Mouse (Mus musculus): ENCODE results near the gene Atf1. TPM values are rescaled to one million over a fixed set of nuclear protein-coding genes. Genes with fewer than 3 reads are reported as not detected.

Gene Atf1
- polyA plus RNA-seq (2016; fragmentation: Nextera tagmentation; extraction: Ambion mirVana), result 36.8 and 42.2 TPM in 2 replicates

DNA sequence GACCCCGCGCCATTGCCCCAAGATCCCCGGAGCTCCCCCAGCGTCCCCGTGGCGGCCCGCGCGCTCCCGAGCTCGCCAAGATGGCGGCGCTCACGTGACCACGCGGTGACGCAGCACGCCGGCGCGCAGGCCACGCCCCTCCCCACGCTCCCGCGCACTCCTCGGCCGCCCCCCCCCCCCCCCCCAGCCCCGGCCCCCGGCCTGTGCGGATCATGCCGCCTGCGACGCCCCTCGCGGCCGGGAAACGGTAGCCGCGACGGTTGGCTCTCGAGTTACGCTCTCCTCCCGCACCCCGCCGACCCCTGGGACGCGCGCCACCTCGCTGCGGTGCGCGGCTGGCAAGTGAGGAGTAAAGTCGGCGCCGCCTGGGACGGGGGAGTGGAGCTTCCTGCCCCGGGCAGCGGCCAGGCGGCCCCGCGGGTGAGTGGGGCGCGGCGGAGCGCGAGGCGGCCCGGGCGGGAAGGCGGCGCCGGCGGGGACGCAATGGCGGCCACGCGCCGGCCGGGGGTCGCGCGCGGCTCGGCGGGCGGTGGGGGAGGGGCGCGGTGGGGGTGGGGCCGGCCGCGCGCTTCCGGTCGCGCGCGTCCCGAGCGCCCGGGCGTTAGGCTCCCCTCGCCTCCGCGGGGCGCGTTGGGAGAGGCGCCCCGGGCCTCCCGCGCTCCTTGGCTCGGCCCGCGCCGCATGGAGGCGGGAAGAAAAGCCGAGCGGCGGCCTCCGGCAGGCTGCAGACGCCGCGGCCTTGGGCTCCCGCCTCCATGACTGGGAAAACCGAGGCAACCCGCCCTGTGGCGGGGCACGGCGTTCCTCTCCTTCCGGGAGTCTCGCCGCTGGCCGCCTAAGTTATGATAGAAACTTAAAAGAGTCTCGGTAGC is at the start of gene Atf1:
Gene Atf1, plus strand, starts transcription at position 157 of the 872 bp plus-strand sequence.
- Histone ChIP-seq H3K4me3 (peak within 1 kb of the TSS; percentile 91), H3K27ac (replicated peaks) (peak within 1 kb of the TSS; percentile 100), H3K9me3 (peaks cover 5% of the 10 kb centered on the region; the same call in 1 of the 2 replicates), H3K4me1 (peaks cover 21% of the 10 kb centered on the region), H3K36me3 (replicated peaks) (peaks cover 44% of the 10 kb centered on the region), H3K27me3 (replicated peaks; ENCODE audit: low read depth, poor library complexity, severe bottlenecking) (no peaks in the 10 kb centered on the region)
- DNase-seq (ENCODE audit: low spot score), result peak; percentile 96
- under 1% methylated on average over 117 of the region's 133 CpGs for WGBS

- no peaks in the 10 kb centered on the region for H3K9me3 ChIP-seq
- peaks cover 86% of the 10 kb centered on the region for H3K36me3 ChIP-seq (replicated peaks)
- 81% methylated on average over 7 of the region's 7 CpGs for WGBS
- no peak overlapping the region for H3K27ac ChIP-seq (replicated peaks)
- no peak overlapping the region for H3K4me3 ChIP-seq
- H3K27me3 ChIP-seq (replicated peaks; ENCODE audit: low read depth, poor library complexity, severe bottlenecking), result no peaks in the 10 kb centered on the region
- H3K4me1 ChIP-seq, result no peaks in the 10 kb centered on the region
- DNase-seq (ENCODE audit: low spot score), result no peak
These were observed 49.1 kb upstream of the Atf1 start for GRCm38 (mm10) chr15:100178487-100178886.

DNA sequence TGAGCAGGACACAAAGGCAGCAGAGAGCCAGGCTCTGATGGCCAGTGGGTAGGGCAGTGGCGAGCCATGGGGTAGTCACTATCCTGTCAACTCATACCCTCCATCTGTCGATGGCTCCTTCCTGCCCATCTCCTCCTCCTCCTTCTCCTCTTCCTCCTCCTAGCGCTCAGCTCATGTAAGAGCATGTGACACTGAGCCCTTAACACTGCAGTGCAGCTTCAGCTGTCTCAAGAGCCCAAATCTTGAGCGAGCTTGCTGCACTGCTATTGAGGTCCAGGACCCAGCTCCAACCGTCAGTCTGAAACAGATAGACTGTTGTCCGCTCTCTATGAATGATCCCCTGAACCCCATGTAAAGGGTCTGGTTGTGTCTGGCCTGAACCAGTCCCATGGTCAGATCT is 47.9 kb upstream of the Atf1 start:
- Histone ChIP-seq H3K9me3 (no peaks in the 10 kb centered on the region), H3K36me3 (replicated peaks) (peaks cover 86% of the 10 kb centered on the region), H3K27me3 (replicated peaks; ENCODE audit: low read depth, poor library complexity, severe bottlenecking) (no peaks in the 10 kb centered on the region), H3K27ac (replicated peaks) (no peak overlapping the region), H3K4me3 (no peak overlapping the region), H3K4me1 (no peaks in the 10 kb centered on the region)
- 92% methylated on average over 6 of the region's 6 CpGs for WGBS
- no peak for DNase-seq (ENCODE audit: low spot score)

- Histone ChIP-seq H3K27me3 (replicated peaks; ENCODE audit: low read depth, poor library complexity, severe bottlenecking) (no peaks in the 10 kb centered on the region), H3K27ac (replicated peaks) (no peak overlapping the region), H3K4me1 (no peaks in the 10 kb centered on the region), H3K9me3 (no peaks in the 10 kb centered on the region), H3K36me3 (replicated peaks) (peaks cover 85% of the 10 kb centered on the region), H3K4me3 (no peak overlapping the region)
- DNase-seq (ENCODE audit: low spot score), result no peak
- 93% methylated on average over 4 of the region's 4 CpGs for WGBS
These were observed 47.4 kb upstream of the Atf1 start for GRCm38 (mm10) chr15:100180221-100180620.

DNA sequence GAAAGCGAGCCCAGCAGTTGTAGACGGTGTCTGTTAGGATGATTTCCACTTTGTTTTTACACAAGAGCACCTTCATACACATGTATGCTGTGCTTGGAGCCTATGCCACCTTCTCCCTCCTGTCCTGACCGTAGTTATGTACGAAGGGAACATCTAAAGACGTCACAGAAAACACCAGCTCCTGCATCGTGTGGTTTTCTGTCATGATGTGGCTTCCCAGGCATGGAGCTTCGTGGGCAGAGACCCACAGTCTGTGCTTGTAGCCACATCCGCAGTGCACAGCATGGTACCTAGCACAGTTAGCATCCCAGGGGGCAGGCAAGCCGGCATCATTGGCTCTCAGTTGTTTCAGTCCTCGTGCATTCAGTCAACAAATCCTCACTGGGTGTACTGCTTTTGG is 45.8 kb upstream of the Atf1 start:
- H3K36me3 ChIP-seq (replicated peaks), result peaks cover 90% of the 10 kb centered on the region
- no peak for DNase-seq (ENCODE audit: low spot score)
- WGBS, result 90% methylated on average over 10 of the region's 10 CpGs

DNA sequence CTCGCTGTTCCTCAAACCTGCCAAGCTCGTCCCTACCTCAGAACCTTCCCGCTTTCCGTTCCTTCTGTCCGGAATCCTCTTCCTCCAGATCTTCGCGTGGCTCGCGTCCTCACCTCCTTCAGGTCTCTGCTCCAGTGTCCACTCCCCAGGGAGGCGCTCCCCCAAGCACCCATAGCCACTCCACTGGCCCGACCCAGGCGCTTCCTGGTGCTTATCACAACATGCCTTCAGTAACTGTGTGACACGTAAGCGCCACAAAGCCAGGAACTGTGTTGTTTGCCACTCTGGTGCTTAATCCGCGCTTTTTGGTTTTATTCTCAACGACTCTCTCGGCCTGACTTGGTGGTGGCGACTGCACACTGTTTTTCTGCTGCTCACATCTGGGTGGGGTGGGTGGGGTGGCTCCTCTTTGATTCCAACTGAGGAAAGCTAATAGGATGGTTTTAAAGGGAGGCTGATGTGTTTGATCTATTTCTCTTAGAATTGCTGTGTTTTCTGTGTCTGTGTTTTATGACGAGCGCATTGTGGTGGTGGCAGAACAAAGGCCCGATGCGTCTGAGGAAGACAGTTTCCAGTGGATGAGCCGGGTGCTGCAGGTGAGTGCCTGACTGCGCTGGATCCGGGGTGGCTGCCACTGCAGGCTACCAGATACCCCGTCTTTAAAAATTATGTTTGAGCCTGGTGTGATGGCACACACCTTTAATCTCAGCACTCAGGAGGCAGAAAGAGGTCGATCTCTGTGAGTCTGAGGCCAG is 44.9 kb upstream of the Atf1 start:
- Histone ChIP-seq H3K9me3 (no peaks in the 10 kb centered on the region), H3K4me1 (no peaks in the 10 kb centered on the region), H3K36me3 (replicated peaks) (peaks cover 91% of the 10 kb centered on the region), H3K4me3 (no peak overlapping the region), H3K27me3 (replicated peaks; ENCODE audit: low read depth, poor library complexity, severe bottlenecking) (no peaks in the 10 kb centered on the region), H3K27ac (replicated peaks) (no peak overlapping the region)
- DNase-seq (ENCODE audit: low spot score), result no peak
- 89% methylated on average over 28 of the region's 28 CpGs for WGBS

More for the DNA sequence above, 45.8 kb upstream of the Atf1 start:
- Histone ChIP-seq H3K27ac (replicated peaks) (no peak overlapping the region), H3K4me1 (no peaks in the 10 kb centered on the region), H3K4me3 (no peak overlapping the region), H3K9me3 (no peaks in the 10 kb centered on the region), H3K27me3 (replicated peaks; ENCODE audit: low read depth, poor library complexity, severe bottlenecking) (no peaks in the 10 kb centered on the region)

DNA sequence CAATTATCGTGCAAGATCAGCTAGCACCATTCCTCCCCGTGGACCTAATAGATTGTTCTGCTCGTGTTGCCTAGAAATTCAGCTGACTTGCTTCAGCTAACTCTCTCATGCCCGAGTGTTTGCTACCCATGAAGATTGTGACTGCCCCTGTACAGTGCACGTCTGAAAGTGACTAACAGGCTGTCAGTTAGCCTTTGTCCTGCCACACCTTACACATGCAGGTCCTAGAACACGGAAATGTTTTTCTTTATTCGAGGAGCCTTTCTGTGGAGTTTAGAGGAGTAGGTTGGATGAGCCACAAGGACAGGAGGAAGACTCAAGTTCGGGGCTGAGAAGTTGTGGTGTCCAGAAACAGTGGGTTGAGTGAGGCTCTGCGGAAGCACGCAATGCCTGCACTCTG is 44.1 kb upstream of the Atf1 start:
- Histone ChIP-seq H3K27me3 (replicated peaks; ENCODE audit: low read depth, poor library complexity, severe bottlenecking) (no peaks in the 10 kb centered on the region), H3K4me1 (no peaks in the 10 kb centered on the region), H3K9me3 (no peaks in the 10 kb centered on the region), H3K36me3 (replicated peaks) (peaks cover 93% of the 10 kb centered on the region), H3K4me3 (no peak overlapping the region), H3K27ac (replicated peaks) (no peak overlapping the region)
- WGBS, result 92% methylated on average over 10 of the region's 10 CpGs
- no peak for DNase-seq (ENCODE audit: low spot score)

DNA sequence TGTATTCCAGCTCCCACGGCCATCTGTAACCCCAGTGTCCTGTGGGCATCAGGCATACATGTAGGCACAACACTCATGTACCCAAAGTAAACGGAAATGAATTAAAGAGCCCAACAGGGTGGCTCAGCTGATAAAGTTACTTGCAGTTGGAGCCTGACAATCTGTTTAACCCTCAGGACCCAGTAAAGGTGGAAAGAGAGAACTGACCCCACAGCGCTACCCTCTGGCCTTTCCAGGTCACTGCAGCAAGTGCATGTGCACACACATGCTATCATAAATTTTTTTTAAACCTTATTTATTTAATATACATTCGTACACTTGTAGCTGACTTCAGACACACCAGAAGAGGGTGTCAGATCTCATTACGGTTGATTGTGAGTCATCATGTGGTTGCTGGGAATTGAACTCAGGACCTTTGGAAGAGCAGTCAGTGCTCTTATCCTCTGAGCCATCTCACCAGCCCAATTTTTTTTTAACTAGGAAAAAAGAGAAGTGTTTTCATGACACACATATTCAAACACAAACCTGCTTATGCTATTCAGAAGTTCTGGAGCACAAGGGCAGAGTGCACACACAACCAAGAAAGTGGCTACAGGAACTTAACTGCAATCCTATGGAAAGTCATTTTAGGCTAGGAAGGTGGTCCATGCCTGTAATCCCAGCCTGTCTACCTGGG is 42.7 kb upstream of the Atf1 start:
- 87% methylated on average over 5 of the region's 5 CpGs for WGBS
- no peak overlapping the region for H3K27ac ChIP-seq (replicated peaks)
- no peak for DNase-seq (ENCODE audit: low spot score)
- peaks cover 98% of the 10 kb centered on the region for H3K36me3 ChIP-seq (replicated peaks)
- no peaks in the 10 kb centered on the region for H3K27me3 ChIP-seq (replicated peaks; ENCODE audit: low read depth, poor library complexity, severe bottlenecking)
- no peak overlapping the region for H3K4me3 ChIP-seq
- no peaks in the 10 kb centered on the region for H3K9me3 ChIP-seq
- H3K4me1 ChIP-seq, result no peaks in the 10 kb centered on the region

GRCm38 (mm10) chr15:100186234-100186633 is 41.4 kb upstream of the Atf1 start:
- Histone ChIP-seq H3K9me3 (no peaks in the 10 kb centered on the region), H3K4me3 (no peak overlapping the region), H3K27me3 (replicated peaks; ENCODE audit: low read depth, poor library complexity, severe bottlenecking) (no peaks in the 10 kb centered on the region), H3K27ac (replicated peaks) (no peak overlapping the region), H3K4me1 (no peaks in the 10 kb centered on the region), H3K36me3 (replicated peaks) (peaks cover 98% of the 10 kb centered on the region)
- DNase-seq (ENCODE audit: low spot score), result no peak
- WGBS, result 94% methylated on average over 9 of the region's 9 CpGs

DNA sequence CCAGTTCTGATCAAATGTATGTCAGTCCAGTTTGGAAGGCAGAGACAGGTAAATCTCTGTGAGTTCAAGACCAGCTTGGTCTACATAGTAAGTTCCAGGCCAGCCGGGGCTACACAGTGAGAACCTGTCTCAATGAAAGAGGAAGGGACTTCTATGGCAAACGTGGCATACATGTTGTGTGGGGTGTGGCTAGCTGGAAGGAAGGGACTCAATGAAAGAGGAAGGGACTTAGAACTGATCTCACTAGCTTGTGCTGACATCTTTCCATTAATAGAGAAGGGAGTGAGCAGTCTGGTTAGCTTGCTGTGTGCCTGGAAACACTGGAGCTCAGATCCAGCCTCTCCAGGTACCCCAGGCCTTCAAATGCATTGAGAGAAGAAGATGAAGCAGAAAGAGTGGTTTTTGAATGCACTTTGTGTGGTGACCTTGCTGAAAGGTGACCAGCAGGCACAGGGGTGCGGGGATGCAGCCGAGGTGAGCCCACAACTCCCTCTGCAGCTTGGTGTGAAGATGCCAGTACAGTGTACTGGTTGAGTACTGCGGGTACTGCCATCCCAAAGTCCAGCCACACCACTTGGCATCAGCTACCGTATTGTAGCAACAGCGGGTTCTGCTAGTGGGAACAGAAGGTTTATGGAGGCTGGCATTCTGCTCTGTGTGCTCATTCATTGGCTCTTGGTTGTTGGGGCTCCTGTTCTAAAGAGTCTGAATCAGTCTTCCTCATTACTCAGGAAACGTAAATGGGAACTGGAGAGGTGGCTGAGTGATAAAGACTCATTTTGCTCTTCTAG is 40.5 kb upstream of the Atf1 start:
- 94% methylated on average over 8 of the region's 8 CpGs for WGBS
- Histone ChIP-seq H3K36me3 (replicated peaks) (peaks cover 98% of the 10 kb centered on the region), H3K27me3 (replicated peaks; ENCODE audit: low read depth, poor library complexity, severe bottlenecking) (no peaks in the 10 kb centered on the region), H3K4me3 (no peak overlapping the region), H3K4me1 (no peaks in the 10 kb centered on the region), H3K27ac (replicated peaks) (no peak overlapping the region), H3K9me3 (no peaks in the 10 kb centered on the region)
- no peak for DNase-seq (ENCODE audit: low spot score)

GRCm38 (mm10) chr15:100188542-100188941 is 39.1 kb upstream of the Atf1 start:
- no peak overlapping the region for H3K27ac ChIP-seq (replicated peaks)
- no peak for DNase-seq (ENCODE audit: low spot score)
- WGBS, result 92% methylated on average over 5 of the region's 5 CpGs
- no peaks in the 10 kb centered on the region for H3K27me3 ChIP-seq (replicated peaks; ENCODE audit: low read depth, poor library complexity, severe bottlenecking)
- peaks cover 99% of the 10 kb centered on the region for H3K36me3 ChIP-seq (replicated peaks)
- no peaks in the 10 kb centered on the region for H3K9me3 ChIP-seq
- no peak overlapping the region for H3K4me3 ChIP-seq
- H3K4me1 ChIP-seq, result no peaks in the 10 kb centered on the region

DNA sequence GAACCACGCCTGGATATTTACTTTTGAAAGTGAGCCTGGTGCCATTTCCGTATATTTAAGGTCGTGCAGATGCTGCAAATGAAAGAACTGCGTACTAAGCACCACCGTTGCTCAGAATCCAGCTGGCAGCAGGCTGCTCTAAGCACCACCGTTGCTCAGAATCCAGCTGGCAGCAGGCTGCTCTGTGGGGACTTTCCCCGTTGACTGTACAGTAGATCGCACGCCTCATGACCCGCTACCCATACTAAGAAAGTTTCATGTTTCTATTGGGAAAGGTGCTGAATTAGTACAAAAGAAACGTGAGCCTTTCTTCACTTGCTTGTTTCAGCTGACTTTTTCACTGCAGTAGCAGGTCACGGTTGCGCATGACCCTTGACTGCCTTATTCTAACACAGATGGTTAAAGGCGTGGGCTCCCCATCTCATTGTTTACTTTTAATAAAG is 38.6 kb upstream of the Atf1 start:
- Histone ChIP-seq H3K4me3 (no peak overlapping the region), H3K27me3 (replicated peaks; ENCODE audit: low read depth, poor library complexity, severe bottlenecking) (no peaks in the 10 kb centered on the region), H3K4me1 (no peaks in the 10 kb centered on the region), H3K27ac (replicated peaks) (no peak overlapping the region), H3K9me3 (no peaks in the 10 kb centered on the region), H3K36me3 (replicated peaks) (peaks cover 99% of the 10 kb centered on the region)
- peak; percentile 16 for DNase-seq (ENCODE audit: low spot score)
- 83% methylated on average over 14 of the region's 14 CpGs for WGBS

All from embryonic facial prominence, embryonic 10.5 days (tissue).